Mouse (Mus musculus) Patski (cell line): ENCODE data around the gene Ttc9c. TPM values are rescaled to one million over a fixed set of nuclear protein-coding genes. Genes with fewer than 3 reads are reported as not detected.

Experiments
- ATAC-seq: fragments of 100-300 bp; one replicate; pipeline ENCODE4 v1.8.0; 2021
- CTCF ChIA-PET: fragments of 350-600 bp; sonication (Branson Sonifier 250); formaldehyde crosslinking; loops from one replicate; lab custom pipeline; 2022; ENCODE audit warnings: inconsistent platforms; lab: Charles Lee
- POLR2A ChIA-PET: fragments of 350-600 bp; sonication (Branson Sonifier 250); formaldehyde crosslinking; loops from one replicate; lab custom pipeline; 2022; ENCODE audit warnings: antibody characterized with exemption, inconsistent platforms; lab: Charles Lee
- DNase-seq: peaks from one replicate; pipeline ENCODE4 v3.0.0-alpha.2; 2011; ENCODE audit warnings: low read depth, low spot score
- H3K27me3 ChIP-seq: fragments of 371-371 bp; one replicate; pipeline ENCODE4 v1.5.1; 2021
- CTCF ChIP-seq: fragments of 100-300 bp; IDR thresholded peaks from one replicate; pipeline ENCODE4 v1.5.1; 2021
- in situ Hi-C: fragments of 300-500 bp; cut with MboI; formaldehyde crosslinking; loops from 3 replicates; pipeline ENCODE4 v1.11.1; 2018; ENCODE audit warnings: low pct_unique_long_range_greater_than_20kb, mixed read lengths
- polyA plus RNA-seq: library from polyadenylated mRNA; unstranded; gene quantifications from one replicate; pipeline ENCODE4 v1.2.3, GENCODE M21; 2021

Ttc9c gene
- polyA plus RNA-seq, 1 experiment from 2014 or later = 51.4 TPM

DNA sequence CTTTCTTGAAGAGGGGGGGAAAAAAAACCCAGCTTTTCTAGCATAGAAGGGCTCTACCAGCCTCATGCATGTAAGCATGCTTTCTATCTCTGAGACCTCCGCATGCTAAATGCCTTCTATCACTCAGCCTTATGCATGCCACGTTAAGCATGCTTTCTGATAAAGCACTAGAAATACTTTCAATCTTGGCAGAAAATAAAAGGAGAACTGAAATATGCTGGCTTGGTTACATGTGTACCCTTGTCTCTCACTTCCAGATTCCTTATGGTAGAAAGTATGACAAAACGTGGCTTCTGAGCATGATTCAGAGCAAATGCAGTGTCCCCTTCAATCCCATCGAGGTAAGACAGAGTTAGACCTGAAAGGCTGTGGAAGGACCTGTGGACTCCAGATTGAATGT, 55.9 kb downstream of the Ttc9c start:
- POLR2A ChIA-PET = interaction anchor here (0.6 kb wide), 1 partner anchor 71 kb away, joined by 3 read pairs; no protein-coding TSS in a partner anchor
- TF ChIP-seq CTCF = no peak
- in situ Hi-C loops = no loop called here
- no peak for ATAC-seq
- H3K27me3 ChIP-seq = no peaks in the 10 kb centered on the region
- CTCF ChIA-PET = no interaction called here
- no peak for DNase-seq

GRCm38 (mm10) chr19:8760757-8761156, 58.4 kb downstream of the Ttc9c start:
- POLR2A ChIA-PET = interaction anchor here (0.8 kb wide), 1 partner anchor 11 kb away, joined by 3 read pairs; no protein-coding TSS in a partner anchor
- peak; percentile 53 for TF ChIP-seq CTCF
- CTCF ChIA-PET = interaction anchor here (1.0 to 1.4 kb wide), 3 partner anchors 9 to 43 kb away, joined by 3 to 5 read pairs (median 4); partner anchors contain the start of gene Tmem223
- ATAC-seq (no peak), DNase-seq (no peak)
- no peaks in the 10 kb centered on the region for H3K27me3 ChIP-seq
- in situ Hi-C loops = no loop called here

Other genes with a start within 250 kb of the Ttc9c start
- gene Slc22a8, start 228.1 kb downstream of the Ttc9c start, polyA plus RNA-seq = not detected
- not detected for gene Slc22a6, start 201.3 kb downstream of the Ttc9c start, polyA plus RNA-seq
- gene Chrm1, start 155.5 kb downstream of the Ttc9c start, polyA plus RNA-seq = 0.01 TPM
- 807 TPM for gene Slc3a2, start 96.0 kb downstream of the Ttc9c start, polyA plus RNA-seq
- gene Wdr74, start 83.5 kb downstream of the Ttc9c start, polyA plus RNA-seq = 64.7 TPM
- 0.86 TPM for gene 1700092M07Rik, start 78.6 kb downstream of the Ttc9c start, polyA plus RNA-seq
- gene Stx5a, start 77.9 kb downstream of the Ttc9c start, polyA plus RNA-seq = 116 TPM
- gene Nxf1, start 62.3 kb downstream of the Ttc9c start, polyA plus RNA-seq = 164 TPM
- gene Tmem223, start 48.3 kb downstream of the Ttc9c start, polyA plus RNA-seq = 74.3 TPM
- 58.9 TPM for gene Tmem179b, start 44.9 kb downstream of the Ttc9c start, polyA plus RNA-seq
- gene Taf6l, start 32.9 kb downstream of the Ttc9c start, polyA plus RNA-seq = 25.8 TPM
- gene Polr2g, start 20.8 kb downstream of the Ttc9c start, polyA plus RNA-seq = 148 TPM
- gene Zbtb3, start 16.8 kb downstream of the Ttc9c start, polyA plus RNA-seq = 5.0 TPM
- gene Hnrnpul2, start 677 bp upstream of the Ttc9c start, polyA plus RNA-seq = 136 TPM
- gene AC129217.1, start 10.4 kb upstream of the Ttc9c start, polyA plus RNA-seq = 3.3 TPM
- gene Bscl2, start 18.1 kb upstream of the Ttc9c start, polyA plus RNA-seq = 4.1 TPM
- 0.50 TPM for gene Gng3, start 19.9 kb upstream of the Ttc9c start, polyA plus RNA-seq
- gene Lrrn4cl, start 31.4 kb upstream of the Ttc9c start, polyA plus RNA-seq = 0.10 TPM
- gene Ubxn1, start 52.2 kb upstream of the Ttc9c start, polyA plus RNA-seq = 270 TPM
- 50.7 TPM for gene Uqcc3, start 61.6 kb upstream of the Ttc9c start, polyA plus RNA-seq
- 15.4 TPM for gene Lbhd1, start 64.4 kb upstream of the Ttc9c start, polyA plus RNA-seq
- gene Gm49403, start 64.6 kb upstream of the Ttc9c start, polyA plus RNA-seq = not detected
- 69.6 TPM for gene 1810009A15Rik, start 69.5 kb upstream of the Ttc9c start, polyA plus RNA-seq
- 5.9 TPM for gene Gm49416, start 69.6 kb upstream of the Ttc9c start, polyA plus RNA-seq
- gene Ints5, start 73.7 kb upstream of the Ttc9c start, polyA plus RNA-seq = 31.2 TPM
- 308 TPM for gene Ganab, start 78.7 kb upstream of the Ttc9c start, polyA plus RNA-seq
- 53.3 TPM for gene B3gat3, start 101.0 kb upstream of the Ttc9c start, polyA plus RNA-seq
- gene Rom1, start 110.0 kb upstream of the Ttc9c start, polyA plus RNA-seq = 9.1 TPM
- 56.5 TPM for gene Eml3, start 110.2 kb upstream of the Ttc9c start, polyA plus RNA-seq
- gene Mta2, start 122.5 kb upstream of the Ttc9c start, polyA plus RNA-seq = 141 TPM
- 24.6 TPM for gene Tut1, start 134.5 kb upstream of the Ttc9c start, polyA plus RNA-seq
- gene Eef1g, start 147.7 kb upstream of the Ttc9c start, polyA plus RNA-seq = 419 TPM
- 57.7 TPM for gene Ahnak, start 170.0 kb upstream of the Ttc9c start, polyA plus RNA-seq